Mouse (Mus musculus) heart, postnatal 25 days (tissue): ENCODE measurements around the gene Tfcp2. TPM values are rescaled to one million over a fixed set of nuclear protein-coding genes. Genes with fewer than 3 reads are reported as not detected.
"Not testable (repeated sequence)": the region's sequence is repeated elsewhere in the genome, so short reads cannot be mapped to it uniquely, and the experiment has no call there.

ENCODE experiments used
- DNase-seq: peaks from one replicate; pipeline ENCODE4 v3.0.0; 2022; ENCODE audit warnings: low spot score
- intact Hi-C: fragments of 180-260 bp; cut with DNase I; formaldehyde crosslinking; loops from one replicate; pipeline ENCODE4 v1.15.1; 2025
- total RNA-seq, 2 experiments: library from RNA; stranded (reverse); gene quantifications; 2 replicates each; pipeline ENCODE4 v1.2.3; 2021

Gene Tfcp2
- total RNA-seq, 2 experiments from 2014 or later: 12.6 to 13.3 TPM

DNA sequence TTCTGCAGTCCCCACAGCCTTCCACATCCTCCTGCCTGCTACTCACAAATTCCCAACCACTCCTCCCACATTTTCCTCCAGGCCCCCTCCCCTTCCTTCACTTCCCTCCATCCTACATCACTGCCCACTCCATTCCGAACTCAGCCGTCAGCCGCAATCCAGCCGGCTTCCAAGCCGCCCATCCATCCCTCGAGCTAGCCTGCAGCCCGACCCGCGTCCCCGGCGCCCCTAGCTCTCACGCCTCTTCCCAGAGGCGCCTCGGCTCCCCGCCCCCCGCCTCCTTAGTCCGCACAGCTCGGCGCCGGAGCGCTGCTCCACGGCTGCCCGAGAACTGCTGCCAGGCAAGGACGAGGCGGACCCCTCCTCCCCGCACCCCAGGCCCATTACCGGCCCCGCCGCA is 57.2 kb downstream of the Tfcp2 start:
- DNase-seq: no peak

DNA sequence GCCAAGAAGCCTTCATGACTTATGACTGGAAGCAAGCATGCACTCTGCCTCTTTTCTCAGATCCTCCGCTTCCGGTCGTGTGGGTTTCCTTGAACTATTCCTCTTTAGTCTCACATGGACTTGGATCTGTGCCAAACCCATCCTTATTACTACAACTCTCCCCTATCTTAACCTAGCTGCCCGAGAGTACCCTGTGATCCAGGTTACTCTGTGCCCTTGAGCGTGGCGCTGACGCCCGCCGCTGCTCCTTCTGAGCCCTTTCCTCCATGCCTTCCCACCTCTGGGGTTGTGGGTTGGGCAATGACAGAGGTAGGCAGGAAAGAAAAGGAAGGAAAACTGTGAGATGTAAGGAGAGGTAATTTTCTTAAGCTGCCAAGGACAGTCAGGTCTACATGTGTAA is 59.8 kb downstream of the Tfcp2 start:
- intact Hi-C loops: loop anchor here (2.0 kb wide), 1 partner anchor 21 kb away; no protein-coding TSS in a partner anchor
- no peak for DNase-seq

More for the DNA sequence above, 57.2 kb downstream of the Tfcp2 start:
- intact Hi-C loops: no loop called here

DNA sequence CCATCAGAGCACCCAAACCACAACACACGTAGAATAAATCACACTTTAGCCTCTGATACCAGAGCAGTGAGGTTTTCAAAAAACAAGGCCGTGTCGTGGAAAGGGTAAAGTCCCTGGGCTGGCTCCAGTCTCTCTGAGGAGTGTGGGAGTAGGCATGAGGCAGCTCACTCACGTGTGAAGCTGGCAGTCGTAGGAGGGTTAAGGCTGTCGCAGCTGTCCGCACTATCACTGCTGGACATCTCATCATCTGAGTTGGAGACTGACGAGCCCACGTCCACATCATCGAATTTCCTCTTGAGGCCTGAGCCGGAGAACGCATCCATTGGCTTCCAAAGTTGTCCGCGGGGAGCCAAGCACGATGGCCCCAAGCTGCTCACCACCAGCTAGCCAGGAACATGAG is 62.5 kb downstream of the Tfcp2 start:
- intact Hi-C loops: no loop called here
- no peak for DNase-seq

DNA sequence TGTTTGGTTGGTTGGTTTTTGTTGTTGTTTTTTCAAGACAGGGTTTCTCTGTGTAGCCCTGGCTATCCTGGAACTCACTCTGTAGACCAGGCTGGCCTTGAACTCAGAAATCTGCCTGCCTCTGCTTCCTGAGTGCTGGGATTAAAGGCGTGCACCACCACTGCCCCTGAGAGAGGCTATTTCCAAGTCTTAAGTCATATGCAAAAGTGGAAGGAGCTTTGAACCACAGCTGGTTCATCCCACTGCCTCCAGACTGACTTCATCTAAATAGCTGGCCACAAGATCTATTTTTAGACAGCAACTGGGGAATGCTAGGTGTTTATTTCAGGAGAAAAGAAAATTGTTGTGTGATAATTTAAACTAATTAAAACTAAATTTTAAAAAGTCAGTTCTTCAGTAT is 63.5 kb downstream of the Tfcp2 start:
- intact Hi-C loops, DNase-seq: not testable (repeated sequence)

DNA sequence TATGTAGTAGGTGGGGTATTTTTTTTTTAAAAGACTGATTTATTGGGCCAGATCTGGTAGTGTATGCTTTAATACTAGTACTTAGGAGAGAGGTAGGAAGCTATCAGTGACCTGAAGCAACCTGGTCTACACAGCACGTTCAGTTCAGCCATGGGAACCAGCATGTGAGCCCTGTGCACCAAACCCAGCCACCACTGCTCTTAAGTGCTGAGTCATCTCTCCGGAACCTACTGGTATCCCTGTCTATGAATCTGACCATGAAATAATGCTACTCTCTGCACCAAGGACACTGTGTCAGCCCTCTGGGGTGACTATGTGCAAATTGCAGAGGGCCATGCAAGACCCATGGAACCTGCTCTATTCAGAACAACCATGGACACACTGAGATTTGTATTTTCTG is 64.8 kb downstream of the Tfcp2 start:
- no peak for DNase-seq
- intact Hi-C loops: no loop called here

DNA sequence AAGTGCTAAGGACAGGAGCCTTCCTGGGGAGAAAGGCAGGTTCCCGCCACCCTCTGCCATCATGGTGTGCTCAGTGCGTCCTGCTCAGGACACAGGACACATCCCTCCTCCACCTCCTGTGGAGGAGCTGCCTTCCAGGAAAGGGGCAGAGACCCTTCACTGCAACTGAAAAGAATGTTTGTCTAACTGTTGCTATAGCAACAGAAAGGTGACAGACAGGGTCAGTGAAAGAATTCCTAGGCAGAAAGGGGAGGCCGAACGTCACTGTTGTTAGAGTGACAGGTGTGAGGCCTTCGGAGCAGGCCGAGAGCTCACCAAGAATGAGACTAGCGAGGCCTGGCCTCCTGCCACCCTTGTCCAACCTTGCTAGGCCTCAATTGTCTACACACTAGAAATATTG is 65.4 kb downstream of the Tfcp2 start:
- intact Hi-C loops: no loop called here
- no peak for DNase-seq

DNA sequence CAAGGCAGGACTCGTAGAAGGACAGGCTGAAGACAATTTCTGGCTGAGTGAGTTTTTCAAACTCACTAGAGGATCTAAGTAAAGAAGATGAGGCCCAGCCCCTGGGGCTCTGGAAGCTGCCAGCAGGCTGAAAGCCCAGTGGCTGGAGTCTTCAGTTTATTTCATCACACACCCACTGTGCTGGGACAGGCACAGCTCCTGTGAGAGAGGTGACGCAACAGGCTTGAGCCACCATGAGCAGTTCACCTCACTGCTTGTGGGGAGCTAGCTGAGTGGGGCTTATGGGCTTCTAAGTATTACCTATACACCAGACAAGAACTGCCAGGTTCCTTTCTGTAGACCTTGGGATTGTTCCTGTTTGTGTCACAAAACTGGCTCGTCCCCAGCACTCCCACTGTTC is 66.2 kb downstream of the Tfcp2 start:
- no peak for DNase-seq
- intact Hi-C loops: no loop called here

DNA sequence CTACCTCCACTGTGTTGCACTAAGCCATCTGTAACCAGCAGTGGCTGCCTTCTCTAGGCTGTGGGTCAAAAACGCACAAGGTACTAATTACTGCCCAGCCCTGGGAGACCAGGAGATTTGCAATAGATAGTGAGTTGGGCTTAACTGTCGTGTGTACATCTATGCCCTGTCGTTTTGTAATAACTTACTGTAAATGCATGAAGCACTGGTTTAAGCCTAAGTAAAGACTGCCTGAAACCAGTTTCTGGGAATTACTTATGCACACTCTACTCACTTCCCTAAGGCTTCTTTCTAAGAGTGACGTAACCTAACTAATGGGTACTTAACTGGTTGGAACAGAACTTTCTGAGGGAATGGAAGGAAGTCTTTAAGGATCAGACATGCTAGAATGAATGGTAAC is 72.9 kb downstream of the Tfcp2 start:
- DNase-seq: no peak
- intact Hi-C loops: no loop called here

DNA sequence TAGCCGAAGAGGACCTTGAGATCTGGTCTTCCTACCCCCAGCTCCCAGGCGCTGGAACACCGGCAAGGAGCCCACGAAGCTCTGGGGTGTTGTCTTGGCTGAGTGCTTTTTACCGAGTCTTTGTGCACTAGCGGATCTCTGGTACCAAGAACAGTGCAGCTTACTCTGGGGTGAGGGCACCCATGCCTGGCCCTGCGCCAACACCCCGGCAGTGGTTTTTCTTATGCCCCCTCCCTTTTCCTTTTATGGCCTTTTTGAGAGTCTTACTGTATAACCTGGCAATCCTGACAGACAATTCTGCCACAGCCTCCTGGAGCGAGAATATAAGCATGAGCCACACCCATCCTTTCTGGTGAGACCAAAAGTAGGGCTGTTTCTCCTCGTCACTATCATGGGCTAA is 73.5 kb downstream of the Tfcp2 start:
- no peak for DNase-seq
- intact Hi-C loops: no loop called here

DNA sequence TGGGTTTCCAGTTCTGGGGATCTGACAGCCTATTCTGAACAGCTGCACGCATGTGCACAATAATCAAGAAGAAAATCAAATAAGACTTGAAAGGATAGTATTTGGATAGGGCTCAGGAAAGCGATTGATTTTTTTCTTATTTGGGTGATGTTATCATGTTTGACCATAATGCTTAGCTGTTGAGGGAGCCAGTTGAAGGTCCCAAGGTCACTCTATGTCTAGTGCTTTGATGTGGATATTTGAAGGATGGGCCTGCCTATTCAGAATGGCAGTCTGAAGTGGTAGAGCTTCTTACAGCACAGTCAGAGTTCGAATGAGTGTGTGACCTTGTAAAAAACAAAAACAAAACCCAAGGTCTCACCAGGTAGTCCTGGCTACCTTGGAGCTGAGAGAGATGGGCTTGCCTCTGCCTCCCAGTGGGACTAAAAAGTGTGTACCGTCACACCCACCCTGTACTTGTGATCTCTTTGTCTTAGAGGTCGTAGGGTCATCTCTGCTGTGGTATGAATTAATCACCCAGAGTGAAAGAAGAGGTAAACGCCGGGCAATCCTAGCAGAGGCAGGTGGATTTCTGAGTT is 77.8 kb downstream of the Tfcp2 start:
- DNase-seq: no peak
- intact Hi-C loops: no loop called here

DNA sequence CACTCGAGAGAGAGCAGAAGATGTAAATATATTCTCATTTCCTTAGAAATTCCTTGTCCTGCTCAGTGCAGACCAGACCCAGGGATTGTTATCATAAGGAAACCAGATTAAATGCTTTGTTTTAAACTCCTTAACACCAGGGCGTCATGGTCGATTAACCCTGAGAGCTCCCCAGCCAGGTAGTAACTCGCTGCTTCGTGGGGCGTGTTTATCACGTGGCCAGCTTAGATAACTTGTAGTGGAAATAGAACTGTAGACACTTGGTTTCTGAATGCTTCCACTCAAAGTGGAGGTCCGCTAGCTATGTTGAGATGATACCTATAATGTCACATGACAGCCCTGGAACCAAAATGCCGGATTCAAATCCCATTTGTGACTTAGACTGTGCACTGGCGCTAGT is 81.8 kb downstream of the Tfcp2 start:
- DNase-seq: no peak
- intact Hi-C loops: loop anchor here (2.0 kb wide), 1 partner anchor 23 kb away; no protein-coding TSS in a partner anchor

DNA sequence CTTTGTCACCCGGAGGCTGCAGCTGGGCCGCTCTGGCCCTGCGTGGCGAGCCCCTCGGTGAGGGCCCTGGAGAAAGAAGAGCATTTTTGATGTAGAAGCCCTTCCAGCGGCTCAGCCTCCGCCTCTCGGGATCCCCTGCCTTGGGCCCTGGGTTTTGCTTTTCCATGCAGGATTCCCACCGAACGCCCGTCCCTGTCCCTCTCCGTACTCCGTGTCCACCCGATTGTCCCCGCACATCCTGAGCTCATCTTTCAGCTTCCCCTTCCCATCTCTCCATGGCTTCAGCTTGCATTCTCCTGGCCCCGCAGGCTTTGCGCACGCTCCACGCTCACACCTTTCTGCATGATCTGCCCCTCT is 82.6 kb downstream of the Tfcp2 start:
- DNase-seq: no peak
- intact Hi-C loops: no loop called here

DNA sequence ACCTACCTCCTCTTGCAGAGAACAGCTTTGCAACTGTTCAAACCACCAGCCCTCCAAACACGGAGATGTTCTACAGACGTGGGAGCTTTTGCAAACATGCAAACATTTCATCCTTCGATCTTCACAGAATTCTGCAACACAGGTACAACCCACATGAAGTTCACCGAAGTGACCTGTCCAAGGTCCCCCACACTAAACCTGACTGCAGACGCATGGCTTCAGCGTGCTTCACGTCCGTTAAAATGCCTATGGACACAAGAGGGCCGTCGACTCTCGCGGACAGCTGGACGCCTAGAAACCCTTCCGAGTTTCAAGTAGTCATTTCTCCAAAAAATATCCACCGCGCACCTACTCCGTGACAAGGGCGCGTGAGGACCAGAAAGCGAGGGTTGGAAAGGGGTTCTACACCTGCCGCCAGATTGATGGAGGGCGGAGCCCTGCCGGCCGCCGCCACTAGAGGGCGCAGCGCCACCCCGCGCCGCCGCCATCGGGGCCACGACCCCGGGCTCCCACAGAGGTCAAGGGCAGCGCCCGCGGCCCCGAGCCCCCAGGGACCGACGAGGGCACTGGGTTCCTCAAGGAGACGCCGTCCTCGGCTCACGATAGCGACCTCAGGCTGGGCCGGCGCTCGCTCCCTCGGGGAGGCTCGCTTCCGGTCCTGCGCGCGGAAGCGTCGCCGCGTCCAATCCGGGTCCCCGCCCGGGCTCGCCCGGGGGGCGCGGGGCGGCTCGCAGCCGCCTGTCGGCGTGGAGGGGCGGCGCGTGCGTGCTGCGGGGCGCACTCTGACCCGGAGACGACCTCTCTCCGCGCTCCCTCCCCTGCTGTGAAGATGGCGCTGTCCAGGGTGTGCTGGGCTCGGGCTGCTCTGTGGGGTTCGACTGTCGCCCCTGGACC is 83.3 kb downstream of the Tfcp2 start, which contains the start of gene Letmd1:
Gene Letmd1 (plus strand): TSS at position 729 of the 894 bp plus-strand sequence.
- DNase-seq: peak; percentile 85
- intact Hi-C loops: no loop called here

DNA sequence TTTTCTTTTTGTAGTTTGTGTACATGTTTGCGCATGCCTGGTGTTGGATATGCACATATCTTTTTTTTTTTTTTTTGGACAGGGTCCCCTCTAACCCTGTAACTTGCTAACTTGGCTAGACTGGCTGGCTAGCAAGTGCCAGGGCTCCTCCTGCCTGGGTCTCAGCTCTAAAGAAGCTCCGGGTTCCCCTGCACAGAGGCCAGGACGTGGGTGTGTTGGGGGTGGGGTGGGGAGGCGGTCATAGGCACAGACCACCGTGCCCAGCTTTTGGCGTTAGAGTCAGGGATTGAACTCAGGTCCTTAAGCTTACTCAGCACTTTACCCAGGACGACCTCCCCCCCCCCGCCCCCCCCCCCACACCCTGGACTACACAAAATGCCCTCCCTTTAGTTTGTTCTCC is 84.1 kb downstream of the Tfcp2 start:
- DNase-seq: no peak
- intact Hi-C loops: no loop called here

DNA sequence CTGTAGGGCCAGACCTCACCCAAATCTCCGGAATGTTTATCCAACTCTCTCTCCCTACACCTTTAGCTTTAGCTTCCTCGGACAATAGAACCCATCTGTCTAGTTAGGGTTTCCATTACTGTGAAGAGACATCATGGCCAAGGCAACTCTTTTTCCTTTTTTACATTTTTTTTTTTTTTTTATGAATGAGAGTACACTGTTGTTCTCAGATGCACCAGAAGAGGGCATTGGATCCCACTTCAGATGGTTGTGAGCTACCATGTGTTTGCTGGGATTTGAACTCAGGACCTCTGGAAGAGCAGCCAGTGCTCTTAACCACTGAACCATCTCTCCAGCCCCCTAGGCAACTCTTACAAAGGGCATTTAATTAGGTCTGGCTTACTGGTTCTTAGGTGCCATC is 86.4 kb downstream of the Tfcp2 start:
- intact Hi-C loops: loop anchor here (2.0 kb wide), 1 partner anchor 217 kb away; no protein-coding TSS in a partner anchor
- DNase-seq: no peak

DNA sequence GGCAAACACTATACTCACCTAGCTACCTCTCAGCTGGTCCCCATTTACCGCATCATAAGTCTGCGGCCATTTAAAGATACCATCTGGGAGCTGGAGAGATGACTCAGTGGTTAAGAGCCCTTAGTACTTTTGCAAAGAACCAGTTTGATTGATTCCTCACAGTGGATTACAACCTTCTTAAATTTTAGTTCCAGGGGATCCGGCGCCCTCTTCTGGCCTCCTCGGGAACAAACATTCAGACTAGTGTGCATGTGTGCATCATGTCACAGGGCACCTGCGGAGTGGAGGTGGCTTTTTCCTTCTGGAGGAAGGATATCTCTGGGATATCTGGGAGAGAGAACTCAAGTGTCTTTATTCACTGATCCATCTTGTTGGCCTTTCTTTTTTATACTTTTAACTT is 88.1 kb downstream of the Tfcp2 start:
- DNase-seq: no peak
- intact Hi-C loops: loop anchor here (2.0 kb wide), 1 partner anchor 219 kb away; no protein-coding TSS in a partner anchor

DNA sequence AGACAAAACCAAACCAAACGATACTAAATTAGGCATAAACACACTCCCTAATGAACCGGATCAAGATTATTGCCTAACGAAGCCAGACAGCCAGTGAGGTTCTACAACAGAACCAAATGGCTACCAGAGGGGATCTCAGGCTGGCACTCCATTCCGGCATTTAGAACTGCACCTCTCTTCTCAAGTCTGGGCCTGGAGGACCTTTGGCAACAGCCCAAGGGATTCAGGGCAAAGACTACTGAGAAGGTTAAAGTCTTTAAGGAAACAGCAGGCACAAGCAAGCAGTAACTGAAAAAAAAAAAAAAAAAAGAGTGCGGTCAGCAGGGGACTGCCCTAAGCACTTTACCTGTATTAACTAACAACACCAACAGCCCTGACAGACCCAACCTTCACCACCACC is 89.7 kb downstream of the Tfcp2 start:
- no peak for DNase-seq
- intact Hi-C loops: no loop called here

DNA sequence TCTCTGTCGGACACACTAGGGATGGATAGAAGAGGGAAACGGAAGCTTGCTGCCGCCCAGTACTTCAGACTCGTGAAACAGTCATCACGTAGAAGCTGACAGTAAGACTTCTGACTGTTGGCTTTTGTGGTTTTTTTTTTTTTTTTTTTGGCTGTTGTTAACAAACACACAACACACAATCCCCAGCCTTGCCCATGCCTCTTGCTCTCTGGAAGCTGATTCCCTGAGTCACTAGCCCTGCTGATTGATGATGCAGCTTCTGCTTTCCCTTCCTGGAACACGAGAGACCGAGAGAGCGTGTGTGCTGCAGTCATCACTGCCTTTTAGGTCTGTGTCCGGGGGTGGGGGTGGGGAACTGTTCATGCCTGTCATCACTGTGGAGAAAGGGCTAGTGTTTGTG is 90.2 kb downstream of the Tfcp2 start:
- intact Hi-C loops: no loop called here
- DNase-seq: no peak

DNA sequence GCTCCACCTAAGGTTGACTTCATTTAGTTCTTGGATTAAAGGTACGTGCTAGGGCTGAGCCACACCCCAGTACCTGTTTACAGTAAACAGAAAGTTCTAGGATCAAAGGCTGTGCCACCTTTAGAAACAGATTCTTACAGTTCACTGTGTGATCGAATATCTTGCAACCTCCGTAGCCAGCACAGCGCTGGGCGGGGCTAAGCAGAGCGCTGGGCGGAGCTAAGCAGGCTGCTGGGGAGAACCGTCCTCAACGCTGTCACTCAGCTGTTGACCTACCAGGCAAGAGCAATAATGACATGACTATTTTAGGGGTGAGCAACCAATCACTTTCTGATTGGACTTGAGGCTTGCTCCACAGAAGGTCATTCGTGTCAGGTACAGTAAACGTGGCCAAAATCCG is 90.9 kb downstream of the Tfcp2 start:
- intact Hi-C loops: no loop called here
- DNase-seq: no peak

DNA sequence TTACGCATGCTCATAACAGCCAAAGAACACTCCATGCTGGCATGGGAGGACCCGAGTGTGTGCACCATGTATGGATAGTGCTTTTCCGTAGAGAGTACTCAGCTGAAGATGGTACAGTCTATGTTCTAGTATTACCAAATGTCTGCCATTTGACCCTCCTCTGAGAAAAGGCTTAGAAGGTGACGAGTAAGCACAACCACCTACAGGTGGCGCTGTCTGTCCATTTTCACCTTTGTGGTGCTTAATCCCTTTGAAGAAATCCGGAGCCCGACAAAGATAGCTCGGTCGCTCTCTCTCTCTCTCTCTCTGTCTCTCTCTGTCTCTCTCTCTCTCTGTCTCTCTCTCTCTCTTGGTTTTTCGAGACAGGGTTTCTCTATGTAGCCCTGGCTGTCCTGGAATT is 93.8 kb downstream of the Tfcp2 start:
- DNase-seq: no peak
- intact Hi-C loops: loop anchor here (5.0 kb wide), 3 partner anchors 36 to 196 kb away; partner anchors contain the start of gene Gm5475

DNA sequence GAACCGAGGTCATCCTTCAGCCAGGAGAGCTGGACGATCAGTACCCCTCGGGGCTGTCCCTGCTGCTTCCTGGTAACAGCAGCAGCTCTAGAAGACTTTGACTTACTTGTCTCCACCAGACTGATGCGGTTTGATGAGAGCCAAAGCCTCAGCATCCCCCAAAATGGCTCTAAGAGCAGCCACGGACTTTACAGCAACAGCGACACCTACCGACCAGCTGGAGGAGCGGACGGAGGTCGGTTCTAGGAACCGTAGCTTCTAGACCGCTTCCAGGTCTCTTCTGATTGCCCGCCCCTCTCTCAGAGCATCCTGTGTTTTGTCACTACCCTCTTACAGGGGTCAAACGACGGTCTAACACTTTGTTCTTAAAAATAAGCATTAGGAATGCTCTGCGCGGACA is 94.5 kb downstream of the Tfcp2 start:
- no peak for DNase-seq
- intact Hi-C loops: loop anchor here (2.0 to 5.0 kb wide), 4 partner anchors 35 to 435 kb away; partner anchors contain the start of gene Gm5475
